Mouse (Mus musculus) megakaryocyte, adult 5-6 weeks (primary cell): ENCODE measurements around the gene Tspyl1. TPM values are rescaled to one million over a fixed set of nuclear protein-coding genes. Genes with fewer than 3 reads are reported as not detected.

Experiments used
- ATAC-seq: 2 replicates; pipeline ENCODE4 v1.8.0; 2016; ENCODE audit warnings: mild to moderate bottlenecking, inconsistent platforms; ENCODE audit not compliant: poor library complexity, severe bottlenecking
- total RNA-seq, 2 experiments: library from RNA; stranded (forward) in 1 of 2; stranded (reverse) in 1 of 2; fragments of 153-499, 151-499 nt in 1 of 2; fragments of 221-1000, 200-1000 nt in 1 of 2; gene quantifications; 2 replicates each; pipeline versions ENCODE4 v1.2.3 to v1.2.4; 2015 to 2017

Tspyl1 gene
- total RNA-seq, 2 experiments from 2014 or later: 50.1 to 52.3 TPM

DNA sequence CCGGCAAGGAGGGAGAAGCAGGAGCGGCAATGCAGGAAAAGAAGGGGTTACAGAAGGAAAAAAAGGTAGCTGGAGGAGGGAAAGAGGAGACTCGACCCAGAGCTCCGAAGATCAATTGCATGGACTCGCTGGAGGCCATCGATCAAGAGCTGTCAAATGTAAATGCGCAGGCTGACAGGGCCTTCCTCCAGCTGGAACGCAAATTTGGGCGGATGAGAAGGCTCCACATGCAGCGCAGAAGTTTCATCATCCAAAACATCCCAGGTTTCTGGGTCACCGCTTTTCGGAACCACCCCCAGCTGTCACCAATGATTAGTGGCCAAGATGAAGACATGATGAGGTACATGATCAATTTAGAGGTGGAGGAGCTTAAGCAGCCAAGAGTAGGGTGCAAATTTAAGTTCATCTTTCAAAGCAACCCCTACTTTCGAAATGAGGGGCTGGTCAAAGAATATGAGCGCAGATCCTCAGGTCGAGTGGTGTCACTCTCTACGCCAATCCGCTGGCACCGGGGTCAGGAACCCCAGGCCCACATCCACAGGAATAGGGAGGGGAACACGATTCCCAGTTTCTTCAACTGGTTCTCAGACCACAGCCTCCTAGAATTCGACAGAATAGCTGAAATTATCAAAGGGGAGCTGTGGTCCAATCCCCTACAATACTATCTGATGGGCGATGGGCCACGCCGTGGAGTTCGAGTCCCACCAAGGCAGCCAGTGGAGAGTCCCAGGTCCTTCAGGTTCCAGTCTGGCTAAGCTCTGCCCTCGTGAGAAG, 16.2 kb downstream of the Tspyl1 start:
- no peak for ATAC-seq

DNA sequence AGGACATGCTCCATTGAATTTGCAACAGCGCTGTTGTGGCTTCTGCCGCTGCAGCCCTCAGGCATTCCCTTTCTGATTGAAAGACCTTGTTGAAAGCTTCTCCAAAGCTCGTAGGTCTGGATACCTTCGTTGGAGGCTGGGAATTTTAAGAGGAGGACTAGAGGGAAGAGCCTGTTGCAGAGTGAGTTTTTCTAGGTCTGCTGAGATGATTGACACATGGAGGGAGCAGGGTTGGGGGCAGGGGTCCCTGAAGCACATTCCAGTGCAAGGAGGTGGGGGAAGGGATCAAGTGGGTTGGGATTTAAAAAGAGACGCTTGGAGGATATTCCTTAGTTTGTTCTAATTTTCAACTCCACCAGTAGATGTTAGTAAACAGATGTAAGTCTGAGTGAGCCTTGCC, 18.4 kb downstream of the Tspyl1 start:
- no peak for ATAC-seq

DNA sequence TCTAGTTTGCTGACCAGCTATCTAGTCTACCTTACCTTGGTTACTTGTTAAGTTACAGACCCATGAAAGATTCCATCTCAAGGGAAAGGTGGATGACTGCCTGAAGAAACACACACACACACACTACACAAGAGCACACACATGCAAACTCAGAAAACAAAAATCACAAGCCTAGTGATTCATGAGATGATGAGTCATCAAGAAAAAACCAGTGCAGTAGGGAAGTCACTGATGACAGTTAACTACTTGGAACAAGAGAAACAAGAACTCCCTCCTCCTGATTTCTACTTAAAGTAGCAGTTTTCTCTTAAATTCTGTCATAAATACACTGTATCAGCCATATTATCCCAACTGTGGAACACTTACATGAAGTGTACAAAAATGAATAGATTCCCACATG, 25.1 kb downstream of the Tspyl1 start:
- peak; percentile 38; the same call in 1 of the 2 replicates for ATAC-seq

DNA sequence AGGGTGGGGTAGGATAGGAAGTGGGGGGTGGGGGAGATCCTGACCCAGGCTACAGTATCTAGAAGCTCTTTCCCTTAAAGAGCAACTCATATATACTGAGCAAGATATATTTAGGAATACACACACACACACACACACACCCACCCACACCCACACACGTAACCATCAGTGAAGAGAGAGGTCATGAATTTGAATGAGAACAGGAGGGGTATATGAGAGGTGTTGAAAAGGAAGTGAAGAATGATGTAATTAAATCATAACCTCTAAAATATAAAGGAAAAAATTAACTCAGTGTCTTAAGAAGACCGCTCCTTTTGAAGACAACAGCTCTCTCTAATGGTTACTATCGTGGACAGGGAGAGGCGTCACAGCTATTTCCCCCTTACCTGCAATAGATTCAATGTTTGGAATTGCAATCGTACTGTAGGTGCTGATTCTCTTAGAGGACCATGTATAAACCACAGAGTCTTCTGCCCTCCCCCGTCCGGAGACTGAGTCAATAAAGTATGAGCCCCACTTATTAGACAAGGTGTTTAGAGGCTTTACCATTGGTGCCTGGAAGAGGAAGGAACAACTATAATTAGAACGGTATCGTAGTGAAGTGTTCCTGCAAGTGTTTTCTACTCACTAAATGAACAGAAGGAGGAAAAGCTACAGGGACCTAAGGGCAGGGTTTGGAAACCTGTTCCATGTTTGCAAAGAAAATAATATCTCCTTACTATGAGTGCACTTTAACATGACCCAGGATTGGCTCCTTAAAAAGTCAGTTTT, 28.1 kb downstream of the Tspyl1 start:
- no peak for ATAC-seq

DNA sequence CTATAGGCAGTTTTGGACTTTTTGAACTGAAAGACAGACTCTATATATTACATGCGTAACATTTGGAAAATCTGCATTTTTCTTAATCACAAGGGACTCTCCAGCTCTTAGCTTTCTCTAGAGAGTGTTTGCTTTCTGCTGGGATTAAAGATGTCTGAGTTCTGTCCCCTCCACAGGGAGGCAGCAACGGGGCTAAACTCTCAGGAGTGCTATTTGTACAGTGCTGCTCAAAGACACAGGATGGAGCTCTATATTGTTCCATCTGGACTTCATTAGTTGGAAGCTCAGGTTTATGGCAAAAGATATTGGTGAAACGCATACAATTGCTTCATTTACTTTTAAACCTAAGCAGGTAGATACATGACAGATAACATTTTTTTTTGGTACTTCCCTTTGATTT, 30.5 kb downstream of the Tspyl1 start:
- ATAC-seq: no peak

DNA sequence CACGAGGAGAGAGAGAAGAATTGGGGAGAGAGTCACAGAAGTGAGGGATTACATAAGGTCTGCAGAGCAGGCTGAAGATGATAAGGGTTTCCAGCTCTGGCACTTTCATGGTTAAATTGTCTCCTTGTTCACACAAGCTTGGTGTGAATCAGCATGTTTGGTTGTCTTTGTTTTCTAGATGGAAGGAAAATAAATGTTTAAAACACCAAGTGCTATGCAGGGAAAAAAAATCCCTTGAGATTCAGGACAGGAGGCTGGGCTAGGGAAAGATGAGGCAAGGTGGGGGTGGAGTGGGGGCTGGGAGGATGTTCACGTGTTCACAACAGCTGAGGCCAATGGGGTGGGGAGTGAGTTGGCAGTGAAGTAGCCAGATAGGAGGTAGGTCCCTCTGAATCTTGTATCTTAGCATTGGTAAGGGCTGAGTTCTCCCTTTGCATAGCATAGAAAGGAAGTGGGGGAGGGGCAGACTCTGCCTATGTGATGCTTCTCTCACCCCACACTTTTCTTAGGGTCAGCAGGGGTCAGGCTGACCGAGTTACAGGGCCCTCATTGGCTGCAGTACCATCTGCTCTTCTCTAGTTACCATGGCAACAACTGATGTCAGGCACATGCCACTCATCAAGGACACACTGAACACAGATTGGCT, 34.7 kb downstream of the Tspyl1 start:
- ATAC-seq: no peak

DNA sequence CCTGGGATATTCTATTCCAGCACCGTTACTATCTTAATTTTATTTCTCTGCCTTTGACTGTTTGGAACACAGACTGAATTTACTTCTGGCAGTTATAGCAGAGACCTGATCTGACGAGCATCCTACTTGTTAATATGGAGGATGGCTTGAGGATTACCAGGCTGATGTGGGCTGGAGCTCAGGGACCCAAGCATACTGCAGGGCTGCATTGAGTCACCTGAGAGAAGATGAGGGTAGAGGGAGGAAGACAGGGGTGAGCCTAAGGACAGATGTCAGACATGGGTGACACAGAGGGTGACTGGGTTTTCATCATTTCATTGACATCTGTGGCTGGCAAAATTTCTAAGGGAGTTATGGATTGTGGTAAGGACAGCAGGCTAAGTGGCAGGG, 35.2 kb downstream of the Tspyl1 start:
- no peak for ATAC-seq

DNA sequence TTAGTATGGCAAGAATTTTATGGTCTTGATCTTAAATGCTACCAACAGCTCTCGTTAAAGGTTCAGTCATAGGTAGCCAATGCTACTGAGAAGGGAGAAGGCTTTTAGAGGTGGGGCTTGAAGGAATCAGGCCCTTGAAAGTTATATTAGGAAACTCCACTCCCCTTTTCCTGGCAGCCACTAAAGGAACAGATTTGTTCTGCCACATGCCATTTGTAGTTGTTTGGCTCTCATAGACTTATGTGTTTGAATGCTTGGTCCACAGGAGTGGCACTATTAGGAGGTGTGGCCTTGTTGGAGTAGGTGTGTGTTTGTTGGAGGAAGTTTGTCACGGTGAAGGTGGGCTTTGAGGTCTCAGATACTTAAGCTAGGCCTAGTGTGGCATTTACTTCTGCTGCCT, 38.8 kb downstream of the Tspyl1 start:
- no peak for ATAC-seq

DNA sequence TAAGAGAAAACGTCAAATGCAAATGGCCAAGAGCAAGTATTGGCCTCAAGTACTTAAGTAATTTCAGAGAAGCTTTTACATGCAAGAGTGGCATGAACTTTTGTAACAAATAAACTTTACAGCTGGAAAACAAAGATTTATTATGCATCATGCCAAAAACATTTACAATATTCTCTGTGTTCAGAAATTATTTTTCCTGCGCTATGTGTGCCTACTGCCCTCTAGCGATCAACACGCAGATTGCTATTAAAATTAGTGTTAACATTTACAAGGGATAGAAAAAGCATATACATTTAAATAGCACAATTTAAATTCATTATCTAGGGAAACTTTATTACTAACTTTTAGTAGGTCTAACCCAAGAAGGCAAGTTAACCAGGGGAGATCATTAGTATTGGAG, 44.7 kb downstream of the Tspyl1 start:
- peak; percentile 63 for ATAC-seq

DNA sequence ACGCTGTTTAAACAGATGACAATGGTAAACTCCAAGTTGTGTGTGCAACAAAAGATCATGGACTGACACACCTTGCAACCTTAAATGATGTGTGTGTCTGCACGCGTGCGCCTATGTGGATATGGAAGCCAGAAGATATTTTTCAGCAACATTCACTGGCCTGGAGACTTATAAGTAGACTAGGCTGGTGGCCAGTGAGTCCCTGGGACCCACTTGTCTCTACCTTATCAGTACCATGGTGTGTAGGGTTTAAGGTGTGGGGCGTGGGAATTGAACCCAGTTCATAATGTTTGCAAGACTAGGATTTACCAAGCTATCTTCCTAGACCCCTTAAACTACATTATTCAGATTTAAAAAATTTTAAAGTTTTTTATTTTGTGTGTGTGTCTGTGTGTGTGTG, 45.2 kb downstream of the Tspyl1 start:
- ATAC-seq: no peak

DNA sequence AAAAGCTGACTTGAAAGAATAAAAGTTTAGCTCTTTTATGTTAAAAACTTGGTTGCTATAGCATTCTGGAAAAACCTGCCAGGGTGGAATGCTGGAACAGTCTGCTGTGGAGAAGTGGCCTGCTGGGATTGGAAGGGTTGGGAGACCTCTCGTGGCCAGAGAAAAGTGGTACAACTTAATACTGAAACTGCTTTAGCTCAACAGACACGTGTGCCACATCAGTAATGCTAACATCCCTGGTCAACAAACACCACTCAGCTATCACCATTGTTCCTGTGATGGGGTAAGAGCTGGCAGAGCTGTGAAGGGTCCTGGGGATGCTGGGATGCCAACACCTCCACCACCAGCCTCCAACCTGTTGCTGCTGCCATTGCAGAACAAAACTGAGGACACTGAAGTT, 46.3 kb downstream of the Tspyl1 start:
- ATAC-seq: peak; percentile 57

Other genes with a start within 250 kb of the Tspyl1 start
- not detected in 2 replicates for gene Trappc3l, start 244.6 kb upstream of the Tspyl1 start, total RNA-seq (2015)
- gene Trappc3l, start 244.6 kb upstream of the Tspyl1 start, total RNA-seq (2017): not detected in 2 replicates
- gene Calhm4, start 237.9 kb upstream of the Tspyl1 start, total RNA-seq (2015): not detected in 2 replicates
- not detected in 2 replicates for gene Calhm4, start 237.9 kb upstream of the Tspyl1 start, total RNA-seq (2017)
- gene Calhm5, start 185.7 kb upstream of the Tspyl1 start, total RNA-seq (2015): not detected in 2 replicates
- gene Calhm5, start 185.7 kb upstream of the Tspyl1 start, total RNA-seq (2017): not detected in 2 replicates
- 3.9 and 9.1 TPM in 2 replicates for gene Calhm6, start 154.2 kb upstream of the Tspyl1 start, total RNA-seq (2015)
- 3.0 and 4.7 TPM in 2 replicates for gene Calhm6, start 154.2 kb upstream of the Tspyl1 start, total RNA-seq (2017)
- gene Dse, start 74.5 kb upstream of the Tspyl1 start, total RNA-seq (2015): 21.7 and 26.5 TPM in 2 replicates
- 28.5 and 32.6 TPM in 2 replicates for gene Dse, start 74.5 kb upstream of the Tspyl1 start, total RNA-seq (2017)
- 1.6 and 2.6 TPM in 2 replicates for gene Tspyl4, start 15.3 kb downstream of the Tspyl1 start, total RNA-seq (2015)
- gene Tspyl4, start 15.3 kb downstream of the Tspyl1 start, total RNA-seq (2017): 1.4 and 2.6 TPM in 2 replicates
- gene Col10a1, start 107.8 kb downstream of the Tspyl1 start, total RNA-seq (2015): not detected in 2 replicates
- gene Col10a1, start 107.8 kb downstream of the Tspyl1 start, total RNA-seq (2017): not detected in 2 replicates
- 27.8 and 33.6 TPM in 2 replicates for gene Nt5dc1, start 136.4 kb downstream of the Tspyl1 start, total RNA-seq (2015)
- 27.0 and 31.8 TPM in 2 replicates for gene Nt5dc1, start 136.4 kb downstream of the Tspyl1 start, total RNA-seq (2017)
- gene Frk, start 201.2 kb downstream of the Tspyl1 start, total RNA-seq (2015): not detected in 2 replicates
- gene Frk, start 201.2 kb downstream of the Tspyl1 start, total RNA-seq (2017): not detected in 2 replicates